Mouse (Mus musculus): ENCODE measurements around the gene Myh10.

Gene Myh10

GRCm38 (mm10) chr11:68859943-68860593 is 168.7 kb downstream of the Myh10 start:
- CTCF ChIA-PET: no interaction called here

- CTCF ChIA-PET: no interaction called here
Observed at GRCm38 (mm10) chr11:68862260-68862659, 170.9 kb downstream of the Myh10 start.

DNA sequence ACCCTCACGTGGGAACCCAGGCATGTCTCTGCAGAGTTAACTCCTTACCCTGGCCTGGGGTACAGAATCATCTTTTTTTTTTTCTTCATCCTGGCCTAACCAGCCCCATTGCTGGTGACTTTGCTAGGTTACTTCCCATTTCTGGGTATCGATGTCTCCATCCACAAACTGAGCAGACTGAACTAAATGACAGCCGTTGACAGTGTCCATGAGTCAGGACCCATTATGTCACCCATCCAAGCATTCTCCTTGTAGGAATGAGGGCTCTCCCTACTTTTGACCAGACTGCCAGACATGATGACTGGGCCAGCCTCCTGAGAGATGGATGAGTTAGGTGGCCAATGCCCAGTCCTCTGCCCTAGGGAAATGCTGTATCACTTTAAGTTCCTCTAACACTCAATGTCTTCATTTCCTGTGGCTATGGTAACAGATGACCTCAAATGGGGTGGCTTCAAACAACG is 172.3 kb downstream of the Myh10 start:
- CTCF ChIA-PET: no interaction called here

DNA sequence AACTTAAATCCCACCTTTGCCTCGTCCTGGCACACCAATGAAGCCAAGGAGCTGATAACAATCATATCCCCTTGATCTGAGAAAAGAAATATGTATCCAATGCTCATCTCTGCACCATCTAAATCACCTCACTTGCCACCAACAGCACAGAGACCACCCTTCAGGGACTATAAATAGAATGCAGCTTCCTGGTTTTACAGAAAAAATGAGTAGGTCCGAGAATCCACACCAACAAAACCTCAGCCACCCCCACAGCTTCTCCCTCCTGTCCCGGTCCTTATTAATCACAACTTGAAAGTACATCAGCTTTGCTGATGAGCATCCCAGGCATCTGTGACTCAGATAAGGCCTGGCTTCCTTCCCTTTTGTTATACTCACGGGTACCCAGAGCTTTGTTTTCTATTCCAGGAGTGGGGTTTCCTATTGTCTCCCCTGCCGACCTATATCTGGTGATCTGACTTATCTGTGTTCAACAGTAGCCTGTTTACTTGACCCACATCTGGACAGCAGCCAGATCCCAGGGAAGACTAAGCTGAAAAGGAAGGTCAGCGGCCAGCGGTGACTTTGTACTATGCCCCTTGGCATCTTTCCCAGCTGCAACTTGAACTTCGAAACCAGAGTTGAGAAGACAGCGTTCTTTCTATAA is 173.3 kb downstream of the Myh10 start:
- CTCF ChIA-PET: no interaction called here
